Mouse (Mus musculus): Measurements from ENCODE around the gene Pard3. TPM values are rescaled to one million over a fixed set of nuclear protein-coding genes. Genes with fewer than 3 reads are reported as not detected.

The Pard3 gene
- polyA plus RNA-seq, 1 experiment from 2014 or later: 54.3 TPM

DNA sequence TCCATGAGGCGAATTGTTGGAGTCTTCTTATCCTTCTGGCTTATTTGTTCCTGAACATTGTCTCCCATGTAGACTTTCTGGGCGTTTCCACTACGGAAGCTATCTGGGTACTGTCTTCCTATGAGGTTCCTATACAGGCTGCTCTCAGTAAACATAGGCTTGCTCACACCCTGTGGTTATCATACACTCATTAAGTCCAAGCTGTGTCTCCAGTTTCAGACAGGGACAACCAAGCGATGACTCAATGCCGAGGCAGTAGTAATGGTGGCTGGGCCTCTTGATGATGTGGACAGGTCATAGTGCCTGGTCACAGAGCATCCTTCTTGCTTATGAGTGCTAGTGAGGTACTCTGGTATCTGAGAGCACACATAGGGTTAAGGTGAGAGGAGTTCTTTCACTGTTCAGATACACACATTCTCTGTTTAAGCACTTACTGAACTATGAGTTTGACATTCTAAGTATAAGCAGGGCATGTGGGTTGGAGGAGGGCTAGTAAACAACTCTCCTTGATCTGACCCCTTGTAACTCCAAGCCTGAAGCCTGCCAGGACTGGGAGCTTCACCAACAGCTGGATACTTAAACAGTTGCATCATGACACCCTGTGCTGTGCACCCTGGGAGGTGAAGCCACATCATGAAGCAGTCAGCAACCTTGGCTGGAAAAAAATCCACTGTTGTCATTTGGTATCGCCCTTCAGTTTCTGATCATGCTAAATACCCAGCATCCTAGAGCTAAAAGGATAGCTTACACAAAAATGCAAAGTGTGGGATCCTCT is 385.6 kb downstream of the Pard3 start:
- Histone ChIP-seq H3K4me2 (replicated peaks) (no peak overlapping the region), H3K36me3 (0 out of 2 replicates have a peak, but pooled peaks cover 12% of the 10 kb centered on the region), H3K27ac (no peak overlapping the region), H3K9ac (no peak overlapping the region), H3K27me3 (no peaks in the 10 kb centered on the region), H3K4me1 (no peaks in the 10 kb centered on the region; the same call in 1 of the 2 replicates), H3K9me3 (no peaks in the 10 kb centered on the region), H3K4me3 (no peak overlapping the region)
- WGBS: 94% methylated on average over 6 of the region's 6 CpGs
- 0 out of 2 replicates have a peak, but pooled peaks have one; percentile 22 for ATAC-seq (ENCODE audit: insufficient number of reproducible peaks, insufficient read depth, low FRiP score, low TSS enrichment)

DNA sequence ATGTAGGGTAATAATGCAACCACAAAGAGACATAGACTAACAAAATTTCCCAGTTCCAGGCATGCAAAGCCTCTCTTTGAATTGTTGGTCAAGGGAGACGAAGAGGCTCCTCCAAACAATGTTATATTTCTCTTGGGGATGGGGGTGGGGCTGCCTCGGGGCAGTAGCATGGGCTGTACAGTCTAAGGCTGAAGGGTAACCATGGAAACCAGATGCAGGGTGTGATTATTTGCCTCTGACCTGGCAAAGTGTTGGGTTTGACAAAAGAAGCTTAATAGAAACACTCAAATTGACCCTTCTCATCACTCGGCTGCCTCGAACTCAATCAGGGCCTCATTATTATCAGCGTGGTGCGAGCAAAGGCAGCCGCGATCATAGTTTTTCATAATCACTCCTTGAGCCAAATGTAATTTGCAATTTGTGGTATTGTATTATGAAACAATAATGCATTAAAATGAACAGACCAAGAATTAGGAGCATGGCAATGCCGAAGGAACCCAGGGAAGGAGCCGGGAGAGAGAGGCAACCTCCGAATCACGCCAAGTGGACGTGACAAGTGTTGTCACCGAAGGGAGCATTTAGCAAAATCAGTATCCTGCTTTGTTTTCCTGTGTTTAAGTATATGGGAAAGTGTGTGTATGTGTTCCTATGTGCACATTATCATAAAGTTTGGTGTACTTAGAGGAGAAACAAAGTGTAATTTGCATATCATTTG is 387.4 kb downstream of the Pard3 start:
- Histone ChIP-seq H3K4me2 (replicated peaks) (no peak overlapping the region), H3K4me3 (no peak overlapping the region), H3K27ac (no peak overlapping the region)

GRCm38 (mm10) chr8:127452364-127452763 is 388.7 kb downstream of the Pard3 start:
- Histone ChIP-seq H3K4me3 (no peak overlapping the region), H3K4me2 (replicated peaks) (no peak overlapping the region), H3K27ac (no peak overlapping the region), H3K9me3 (no peaks in the 10 kb centered on the region), H3K4me1 (no peaks in the 10 kb centered on the region; the same call in 1 of the 2 replicates), H3K36me3 (0 out of 2 replicates have a peak, but pooled peaks cover 15% of the 10 kb centered on the region), H3K9ac (no peak overlapping the region), H3K27me3 (no peaks in the 10 kb centered on the region)
- 89% methylated on average over 6 of the region's 6 CpGs for WGBS
- ATAC-seq (ENCODE audit: insufficient number of reproducible peaks, insufficient read depth, low FRiP score, low TSS enrichment): no peak

More for the DNA sequence above, 387.4 kb downstream of the Pard3 start:
- Histone ChIP-seq H3K36me3 (0 out of 2 replicates have a peak, but pooled peaks cover 15% of the 10 kb centered on the region), H3K9ac (no peak overlapping the region), H3K27me3 (no peaks in the 10 kb centered on the region), H3K9me3 (no peaks in the 10 kb centered on the region), H3K4me1 (no peaks in the 10 kb centered on the region; the same call in 1 of the 2 replicates)
- ATAC-seq (ENCODE audit: insufficient number of reproducible peaks, insufficient read depth, low FRiP score, low TSS enrichment): no peak
- WGBS: 74% methylated on average over 14 of the region's 14 CpGs

GRCm38 (mm10) chr8:127457901-127458300 is 394.2 kb downstream of the Pard3 start:
- H3K4me3 ChIP-seq: no peak overlapping the region
- H3K9me3 ChIP-seq: no peaks in the 10 kb centered on the region
- H3K9ac ChIP-seq: no peak overlapping the region
- 0 out of 2 replicates have a peak, but pooled peaks cover 12% of the 10 kb centered on the region for H3K36me3 ChIP-seq
- H3K4me1 ChIP-seq: no peaks in the 10 kb centered on the region
- WGBS: 77% methylated on average over 3 of the region's 3 CpGs
- ATAC-seq (ENCODE audit: insufficient number of reproducible peaks, insufficient read depth, low FRiP score, low TSS enrichment): no peak
- no peaks in the 10 kb centered on the region for H3K27me3 ChIP-seq
- no peak overlapping the region for H3K27ac ChIP-seq
- no peak overlapping the region for H3K4me2 ChIP-seq (replicated peaks)

DNA sequence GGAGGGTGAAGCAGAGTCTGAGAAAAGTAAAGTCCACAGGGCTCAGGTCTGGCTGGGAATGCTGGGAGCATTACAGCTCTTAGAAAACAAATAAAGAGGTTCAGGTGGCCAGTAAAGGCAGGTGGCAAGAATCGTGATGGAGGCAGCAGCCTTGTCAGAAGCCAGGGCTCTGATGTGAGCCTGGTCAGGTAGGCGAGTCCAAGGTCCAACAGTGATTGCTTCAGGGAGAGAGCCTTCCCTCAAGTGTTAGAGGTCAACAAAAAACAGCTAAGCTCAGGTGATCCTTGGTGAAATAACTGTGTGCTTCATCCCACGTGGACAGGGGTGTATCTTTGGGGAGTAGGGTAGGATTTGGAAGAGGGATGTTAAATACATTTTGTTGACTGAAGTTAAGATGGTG is 397.5 kb downstream of the Pard3 start:
- no peak for ATAC-seq (ENCODE audit: insufficient number of reproducible peaks, insufficient read depth, low FRiP score, low TSS enrichment)
- Histone ChIP-seq H3K4me1 (no peaks in the 10 kb centered on the region), H3K4me2 (replicated peaks) (no peak overlapping the region), H3K36me3 (0 out of 2 replicates have a peak, but pooled peaks cover 4% of the 10 kb centered on the region), H3K4me3 (no peak overlapping the region), H3K9me3 (no peaks in the 10 kb centered on the region), H3K27ac (no peak overlapping the region), H3K9ac (no peak overlapping the region), H3K27me3 (no peaks in the 10 kb centered on the region)
- 80% methylated on average over 3 of the region's 3 CpGs for WGBS

DNA sequence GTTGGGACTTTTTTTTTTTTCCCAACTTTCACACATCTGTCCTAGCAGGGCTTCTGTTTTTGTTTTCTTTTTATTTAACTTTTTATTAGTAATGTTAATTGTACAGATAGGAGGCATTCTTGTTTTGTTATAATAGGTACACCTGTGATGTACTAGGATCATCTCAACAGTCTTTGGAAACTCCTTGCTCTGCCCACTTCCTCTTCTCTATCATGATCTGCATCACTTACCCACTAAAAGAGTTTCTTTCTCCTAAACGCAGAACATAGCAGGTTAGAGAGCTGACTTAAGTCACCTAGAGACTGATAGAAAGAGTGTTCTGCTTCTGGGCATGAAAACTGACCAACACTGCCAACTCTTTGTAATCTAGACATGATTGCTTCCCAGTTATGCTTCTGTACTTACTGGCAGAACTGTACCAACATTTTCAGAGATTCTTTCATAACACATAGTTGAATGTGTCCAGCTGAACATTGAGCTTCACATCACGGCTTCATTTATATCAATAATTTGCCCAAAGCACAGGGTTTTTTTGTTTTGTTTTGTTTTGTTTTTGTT is 398.8 kb downstream of the Pard3 start:
- no peak overlapping the region for H3K4me2 ChIP-seq (replicated peaks)
- 0 out of 2 replicates have a peak, but pooled peaks cover 4% of the 10 kb centered on the region for H3K36me3 ChIP-seq
- H3K9me3 ChIP-seq: no peaks in the 10 kb centered on the region
- H3K27me3 ChIP-seq: no peaks in the 10 kb centered on the region
- no peak overlapping the region for H3K4me3 ChIP-seq
- ATAC-seq (ENCODE audit: insufficient number of reproducible peaks, insufficient read depth, low FRiP score, low TSS enrichment): no peak
- H3K4me1 ChIP-seq: no peaks in the 10 kb centered on the region
- no peak overlapping the region for H3K27ac ChIP-seq
- WGBS: 88% methylated on average over 2 of the region's 2 CpGs
- H3K9ac ChIP-seq: no peak overlapping the region

GRCm38 (mm10) chr8:127464300-127464699 is 400.6 kb downstream of the Pard3 start:
- H3K27ac ChIP-seq: no peak overlapping the region
- whole genome bisulfite sequencing: 82% methylated on average over 1 of the region's 1 CpGs
- no peaks in the 10 kb centered on the region for H3K9me3 ChIP-seq
- no peak overlapping the region for H3K9ac ChIP-seq
- H3K4me2 ChIP-seq (replicated peaks): no peak overlapping the region
- H3K4me3 ChIP-seq: no peak overlapping the region
- ATAC-seq (ENCODE audit: insufficient number of reproducible peaks, insufficient read depth, low FRiP score, low TSS enrichment): no peak
- H3K27me3 ChIP-seq: no peaks in the 10 kb centered on the region
- no peaks in the 10 kb centered on the region for H3K4me1 ChIP-seq
- H3K36me3 ChIP-seq: 0 out of 2 replicates have a peak, but pooled peaks cover 4% of the 10 kb centered on the region

- 47% methylated on average over 2 of the region's 2 CpGs for WGBS
Observed at GRCm38 (mm10) chr8:127472204-127472603, 408.5 kb downstream of the Pard3 start.

DNA sequence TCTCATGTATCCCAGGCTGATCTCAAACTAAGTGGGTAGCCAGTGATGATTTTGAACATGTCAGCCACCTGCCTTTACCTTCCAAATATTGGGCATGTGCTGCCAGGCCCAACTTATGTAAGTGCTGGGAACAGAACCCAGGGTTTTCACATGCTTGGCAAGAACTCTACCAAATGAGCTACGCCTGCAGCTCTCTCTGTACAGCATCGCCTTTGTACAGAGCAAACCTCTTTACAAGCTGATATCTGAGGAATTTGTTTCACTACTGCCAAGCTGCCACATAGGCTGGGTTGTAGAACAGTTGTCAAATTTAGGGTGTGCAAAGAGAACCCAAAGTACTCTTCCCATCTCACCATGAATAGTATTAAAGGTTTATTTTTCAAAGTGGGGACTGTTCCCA is 416.3 kb downstream of the Pard3 start:
- no peak overlapping the region for H3K4me2 ChIP-seq (replicated peaks)
- peaks cover 3% of the 10 kb centered on the region; the same call in 1 of the 2 replicates for H3K36me3 ChIP-seq
- ATAC-seq (ENCODE audit: insufficient number of reproducible peaks, insufficient read depth, low FRiP score, low TSS enrichment): no peak
- no peak overlapping the region for H3K4me3 ChIP-seq
- 92% methylated on average over 2 of the region's 2 CpGs for WGBS
- H3K27ac ChIP-seq: no peak overlapping the region
- H3K4me1 ChIP-seq: no peaks in the 10 kb centered on the region
- H3K9ac ChIP-seq: no peak overlapping the region
- H3K27me3 ChIP-seq: no peaks in the 10 kb centered on the region
- H3K9me3 ChIP-seq: no peaks in the 10 kb centered on the region

More at GRCm38 (mm10) chr8:127472204-127472603, 408.5 kb downstream of the Pard3 start:
- Histone ChIP-seq H3K9me3 (no peaks in the 10 kb centered on the region), H3K4me3 (no peak overlapping the region), H3K9ac (no peak overlapping the region), H3K36me3 (peaks cover 6% of the 10 kb centered on the region; the same call in 1 of the 2 replicates), H3K4me2 (replicated peaks) (no peak overlapping the region), H3K4me1 (no peaks in the 10 kb centered on the region), H3K27ac (no peak overlapping the region), H3K27me3 (no peaks in the 10 kb centered on the region)
- ATAC-seq (ENCODE audit: insufficient number of reproducible peaks, insufficient read depth, low FRiP score, low TSS enrichment): no peak

GRCm38 (mm10) chr8:127485618-127486017 is 421.9 kb downstream of the Pard3 start:
- Histone ChIP-seq H3K4me3 (no peak overlapping the region), H3K27me3 (no peaks in the 10 kb centered on the region), H3K36me3 (no peaks in the 10 kb centered on the region), H3K27ac (no peak overlapping the region), H3K4me2 (replicated peaks) (no peak overlapping the region), H3K4me1 (no peaks in the 10 kb centered on the region), H3K9ac (no peak overlapping the region), H3K9me3 (no peaks in the 10 kb centered on the region)
- WGBS: 78% methylated on average over 5 of the region's 5 CpGs
- no peak for ATAC-seq (ENCODE audit: insufficient number of reproducible peaks, insufficient read depth, low FRiP score, low TSS enrichment)

GRCm38 (mm10) chr8:127491963-127492362 is 428.3 kb downstream of the Pard3 start:
- no peaks in the 10 kb centered on the region for H3K36me3 ChIP-seq
- H3K4me2 ChIP-seq (replicated peaks): no peak overlapping the region
- 70% methylated on average over 6 of the region's 6 CpGs for WGBS
- H3K4me3 ChIP-seq: no peak overlapping the region
- H3K9ac ChIP-seq: no peak overlapping the region
- no peak for ATAC-seq (ENCODE audit: insufficient number of reproducible peaks, insufficient read depth, low FRiP score, low TSS enrichment)
- H3K4me1 ChIP-seq: 0 out of 2 replicates have a peak, but pooled peaks cover 3% of the 10 kb centered on the region
- no peaks in the 10 kb centered on the region for H3K9me3 ChIP-seq
- no peak overlapping the region for H3K27ac ChIP-seq
- H3K27me3 ChIP-seq: no peaks in the 10 kb centered on the region

Measured in embryonic facial prominence, embryonic 12.5 days (tissue).